Mouse (Mus musculus) ES-Bruce4 (cell line): ENCODE measurements around the gene Rapgefl1. TPM values are rescaled to one million over a fixed set of nuclear protein-coding genes. Genes with fewer than 3 reads are reported as not detected.

ENCODE experiments used
- H3K27ac ChIP-seq: 2 replicates; pipeline ENCODE4 v1.5.1; 2012; ENCODE audit warnings: low read length, inconsistent platforms; ENCODE audit not compliant: insufficient read depth
- H3K27me3 ChIP-seq: 2 replicates; pipeline ENCODE4 v1.6.1; 2012; ENCODE audit warnings: mild to moderate bottlenecking, low read length, inconsistent platforms; ENCODE audit not compliant: control insufficient read depth, poor library complexity, insufficient read depth, severe bottlenecking
- H3K36me3 ChIP-seq: 2 replicates; pipeline ENCODE4 v1.6.1; 2012; ENCODE audit warnings: inconsistent platforms, mild to moderate bottlenecking, low read length, moderate library complexity; ENCODE audit not compliant: control insufficient read depth, poor library complexity, insufficient read depth, severe bottlenecking
- H3K4me1 ChIP-seq: one replicate; pipeline ENCODE4 v1.8.1; 2011; ENCODE audit warnings: low read length; ENCODE audit not compliant: control insufficient read depth, insufficient read depth
- H3K4me3 ChIP-seq: 2 replicates; pipeline ENCODE4 v1.5.1; 2011; ENCODE audit warnings: low read depth, mild to moderate bottlenecking, low read length
- H3K9ac ChIP-seq: 2 replicates; pipeline ENCODE4 v1.6.1; 2012; ENCODE audit warnings: low read depth, mild to moderate bottlenecking, inconsistent platforms; ENCODE audit not compliant: poor library complexity, severe bottlenecking
- H3K9me3 ChIP-seq: replicated peaks from 2 replicates; pipeline ENCODE4 v1.6.1; 2012; ENCODE audit warnings: mild to moderate bottlenecking, low read length, inconsistent platforms; ENCODE audit not compliant: control insufficient read depth, poor library complexity, insufficient read depth, severe bottlenecking
- CTCF ChIP-seq: IDR thresholded peaks from one replicate; pipeline ENCODE4 v1.8.1; 2011; ENCODE audit warnings: low read depth, low read length
- EP300 ChIP-seq: IDR thresholded peaks from 2 replicates; pipeline ENCODE4 v1.6.1; 2011; ENCODE audit warnings: low read depth, low read length; ENCODE audit not compliant: insufficient read depth
- POLR2A ChIP-seq: IDR thresholded peaks from one replicate; pipeline ENCODE4 v1.8.1; 2011; ENCODE audit warnings: low read length; ENCODE audit not compliant: insufficient read depth
- polyA plus RNA-seq: library from polyadenylated mRNA; stranded (reverse); fragments of >200 nt; gene quantifications from 2 replicates; pipeline ENCODE4 v1.2.4, GENCODE M21; 2011; ENCODE audit warnings: low read depth; ENCODE audit not compliant: missing spikeins, insufficient read depth, insufficient read length

Rapgefl1 gene
- polyA plus RNA-seq, 1 experiment: 3.5 TPM

DNA sequence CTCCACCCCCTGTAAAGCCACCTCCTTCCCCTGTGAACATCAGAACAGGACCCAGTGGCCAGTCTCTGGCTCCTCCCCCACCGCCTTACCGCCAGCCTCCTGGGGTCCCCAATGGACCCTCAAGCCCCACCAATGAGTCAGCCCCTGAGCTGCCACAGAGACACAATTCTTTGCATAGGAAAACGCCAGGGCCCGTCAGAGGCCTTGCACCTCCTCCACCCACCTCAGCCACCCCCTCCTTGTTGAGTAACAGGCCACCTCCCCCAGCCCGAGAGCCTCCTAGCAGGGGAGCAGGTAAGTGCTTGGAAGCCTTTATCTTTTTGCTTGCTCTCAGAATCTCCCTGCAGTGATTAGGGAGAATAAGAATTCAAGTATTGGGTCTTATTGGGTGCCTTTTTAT lies 55.8 kb downstream of the Rapgefl1 start:
- no peak for TF ChIP-seq EP300
- TF ChIP-seq CTCF: no peak
- no peak for TF ChIP-seq POLR2A
- Histone ChIP-seq H3K9ac (no peak overlapping the region), H3K9me3 (no peaks in the 10 kb centered on the region), H3K4me1 (no peaks in the 10 kb centered on the region), H3K27me3 (no peaks in the 10 kb centered on the region), H3K36me3 (peaks cover 34% of the 10 kb centered on the region), H3K27ac (no peak overlapping the region), H3K4me3 (no peak overlapping the region)

DNA sequence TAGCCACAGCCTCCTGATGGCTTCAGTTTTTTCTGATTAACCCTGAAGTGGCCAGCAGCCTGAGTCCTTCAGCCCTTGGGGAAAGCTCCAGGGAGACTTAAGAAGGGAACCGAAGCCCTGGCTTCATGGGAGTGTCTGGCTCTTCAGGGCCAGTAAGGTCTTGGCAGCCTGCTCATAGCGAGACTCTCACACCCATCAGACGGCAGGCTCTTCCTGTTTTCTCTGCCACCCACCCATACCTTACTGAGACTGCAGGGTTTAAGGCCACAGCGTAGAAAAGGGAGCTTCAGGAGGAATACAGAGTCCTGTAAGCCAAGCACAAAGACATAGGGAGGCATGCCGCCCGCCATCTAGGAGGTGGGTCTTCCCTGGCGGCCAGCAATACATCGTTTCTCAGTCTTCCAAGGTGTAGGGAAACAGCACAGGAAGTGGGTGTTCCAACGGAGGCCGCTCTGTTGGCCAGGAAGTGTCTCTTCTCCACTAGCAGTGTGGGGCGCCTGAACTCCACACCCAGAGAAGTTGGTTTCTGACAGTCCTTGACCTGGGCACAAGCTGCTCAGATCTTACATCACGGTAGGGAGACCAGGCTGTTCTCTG lies 64.0 kb downstream of the Rapgefl1 start:
- H3K9ac ChIP-seq: no peak overlapping the region
- H3K4me1 ChIP-seq: peaks cover 2% of the 10 kb centered on the region
- no peak for TF ChIP-seq POLR2A
- TF ChIP-seq CTCF: no peak
- TF ChIP-seq EP300: no peak
- no peaks in the 10 kb centered on the region for H3K27me3 ChIP-seq
- H3K9me3 ChIP-seq: no peaks in the 10 kb centered on the region
- H3K4me3 ChIP-seq: no peak overlapping the region
- H3K27ac ChIP-seq: no peak overlapping the region
- peaks cover 30% of the 10 kb centered on the region for H3K36me3 ChIP-seq

GRCm38 (mm10) chr11:98902621-98903245 lies 66.1 kb downstream of the Rapgefl1 start:
- peaks cover 4% of the 10 kb centered on the region for H3K4me1 ChIP-seq
- no peaks in the 10 kb centered on the region for H3K9me3 ChIP-seq
- peak overlapping the region; percentile 79 for H3K27ac ChIP-seq
- no peak overlapping the region for H3K4me3 ChIP-seq
- no peaks in the 10 kb centered on the region for H3K27me3 ChIP-seq
- 0 out of 2 replicates have a peak, but pooled peaks have one; percentile 19 for TF ChIP-seq EP300
- TF ChIP-seq POLR2A: no peak
- no peak for TF ChIP-seq CTCF
- peaks cover 13% of the 10 kb centered on the region for H3K36me3 ChIP-seq
- 0 out of 2 replicates have a peak overlapping the region, but pooled peaks have one; percentile 33 for H3K9ac ChIP-seq

Other genes starting within 250 kb of the Rapgefl1 start
- 19.3 and 20.0 TPM in 2 replicates for gene Ormdl3, start 249.4 kb upstream of the Rapgefl1 start, polyA plus RNA-seq
- not detected in 2 replicates for gene Lrrc3c, start 238.5 kb upstream of the Rapgefl1 start, polyA plus RNA-seq
- 50.0 and 53.5 TPM in 2 replicates for gene Gm12355, start 211.1 kb upstream of the Rapgefl1 start, polyA plus RNA-seq
- not detected in 2 replicates for gene Gsdma3, start 210.4 kb upstream of the Rapgefl1 start, polyA plus RNA-seq
- gene Gsdma2, start 190.0 kb upstream of the Rapgefl1 start, polyA plus RNA-seq: not detected in 2 replicates
- gene Gsdma, start 172.4 kb upstream of the Rapgefl1 start, polyA plus RNA-seq: 0.22 and 0.56 TPM in 2 replicates
- 123 and 129 TPM in 2 replicates for gene Psmd3, start 154.2 kb upstream of the Rapgefl1 start, polyA plus RNA-seq
- not detected in 2 replicates for gene Csf3, start 135.5 kb upstream of the Rapgefl1 start, polyA plus RNA-seq
- 83.5 and 85.8 TPM in 2 replicates for gene Med24, start 107.3 kb upstream of the Rapgefl1 start, polyA plus RNA-seq
- 20.7 and 24.6 TPM in 2 replicates for gene Thra, start 96.1 kb upstream of the Rapgefl1 start, polyA plus RNA-seq
- gene Nr1d1, start 61.5 kb upstream of the Rapgefl1 start, polyA plus RNA-seq: 7.4 and 7.5 TPM in 2 replicates
- 68.7 and 69.1 TPM in 2 replicates for gene Msl1, start 41.3 kb upstream of the Rapgefl1 start, polyA plus RNA-seq
- 55.0 and 57.7 TPM in 2 replicates for gene Casc3, start 31.9 kb upstream of the Rapgefl1 start, polyA plus RNA-seq
- gene Wipf2, start 26.9 kb downstream of the Rapgefl1 start, polyA plus RNA-seq: 36.5 and 40.3 TPM in 2 replicates
- 54.3 and 55.8 TPM in 2 replicates for gene Cdc6, start 71.0 kb downstream of the Rapgefl1 start, polyA plus RNA-seq
- 23.7 and 26.3 TPM in 2 replicates for gene Rara, start 91.0 kb downstream of the Rapgefl1 start, polyA plus RNA-seq
- not detected in 2 replicates for gene Gjd3, start 146.2 kb downstream of the Rapgefl1 start, polyA plus RNA-seq
- 631 and 674 TPM in 2 replicates for gene Top2a, start 187.4 kb downstream of the Rapgefl1 start, polyA plus RNA-seq
- gene Igfbp4, start 204.5 kb downstream of the Rapgefl1 start, polyA plus RNA-seq: 47.6 and 51.4 TPM in 2 replicates